25 mouse cellular contexts compared by ENCODE assay signal in the genomic region with DNA sequence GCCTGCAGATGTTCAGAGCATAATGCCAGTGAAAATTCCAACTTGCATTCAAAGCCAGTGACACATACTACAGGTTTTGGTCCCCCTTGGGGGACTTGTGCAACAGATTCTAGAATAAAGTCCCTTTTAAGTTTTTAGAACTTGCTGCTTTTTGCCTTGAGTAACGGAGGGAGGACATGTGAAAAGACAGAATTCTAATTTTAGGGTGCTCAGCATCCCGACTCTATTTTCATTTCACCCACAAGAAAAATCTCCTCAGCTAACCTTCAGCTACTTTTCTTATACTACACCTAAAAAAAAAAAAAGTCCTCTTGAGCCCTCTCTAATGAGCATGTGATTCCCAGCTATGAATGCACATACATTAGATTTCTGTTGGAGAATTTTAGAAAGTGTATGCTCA.
"Had no signal": no experiment of that assay in that cellular context is flagged by ENCODE, and none has a peak within 500 bp of the region (broad histone marks: within the 10 kb centered on the region; RNA-seq: fewer than 3 reads in every experiment).

No protein-coding gene starts in this region.

- DNase-seq: gastrocnemius, adult 2 months; gastrocnemius, postnatal 10 days; gastrocnemius, postnatal 25 days; heart, adult 18-20 months; heart, postnatal 10 days; heart, postnatal 4 days; kidney, adult 18-20 months; kidney, adult 8-10 months; kidney, postnatal 10 days; kidney, postnatal 25 days; kidney, postnatal 4 days had no signal

- H3K27ac ChIP-seq: gastrocnemius, adult 2 months; heart, embryonic 10.5 days; hindbrain, embryonic 10.5 days; hindbrain, embryonic 12.5 days; hindbrain, embryonic 14.5 days; intestine, embryonic 15.5 days; layer of hippocampus, adult 2 months; limb, embryonic 13.5 days; limb, embryonic 15.5 days; liver, embryonic 12.5 days; liver, embryonic 14.5 days had no signal

- H3K4me1 ChIP-seq: heart, embryonic 10.5 days; heart, embryonic 12.5 days; hindbrain, embryonic 10.5 days; hindbrain, embryonic 12.5 days; intestine, embryonic 15.5 days; limb, embryonic 13.5 days; limb, embryonic 15.5 days; liver, embryonic 12.5 days had no signal

- ATAC-seq: hindbrain, embryonic 16.5 days; inflammation-experienced regulatory T-cells, adult 6 months; intestine, embryonic 15.5 days; intestine, postnatal 0 days; liver, embryonic 12.5 days had no signal

- H3K9me3 ChIP-seq: heart, embryonic 10.5 days; hindbrain, embryonic 10.5 days; intestine, embryonic 15.5 days; limb, embryonic 15.5 days had no signal

- H3K36me3 ChIP-seq: heart, embryonic 10.5 days; heart, embryonic 12.5 days; hindbrain, embryonic 10.5 days; hindbrain, embryonic 12.5 days; intestine, embryonic 15.5 days; limb, embryonic 13.5 days; limb, embryonic 15.5 days; liver, embryonic 12.5 days had no signal

- H3K27me3 ChIP-seq: heart, embryonic 12.5 days; hindbrain, embryonic 12.5 days; intestine, embryonic 15.5 days; limb, embryonic 13.5 days; limb, embryonic 15.5 days; liver, embryonic 12.5 days had no signal

- H3K4me3 ChIP-seq: gastrocnemius, adult 2 months; heart, embryonic 10.5 days; heart, embryonic 12.5 days; hindbrain, embryonic 10.5 days; hindbrain, embryonic 12.5 days; intestine, embryonic 15.5 days; layer of hippocampus, adult 2 months; limb, embryonic 13.5 days; limb, embryonic 15.5 days; liver, embryonic 12.5 days had no signal
